Mouse (Mus musculus): ENCODE measurements around the gene Chrna7. TPM values are rescaled to one million over a fixed set of nuclear protein-coding genes. Genes with fewer than 3 reads are reported as not detected.

Gene Chrna7
- polyA plus RNA-seq, 1 experiment from 2014 or later, result 0.22 TPM

GRCm38 (mm10) chr7:63085954-63086353 is 126.4 kb downstream of the Chrna7 start:
- no peaks in the 10 kb centered on the region for H3K9me3 ChIP-seq (ENCODE audit: control insufficient read depth)
- WGBS, result 84% methylated on average over 4 of the region's 4 CpGs
- H3K27ac ChIP-seq (ENCODE audit: low read depth, low read length), result no peak overlapping the region
- H3K9ac ChIP-seq (ENCODE audit: low read depth, low read length), result no peak overlapping the region
- H3K36me3 ChIP-seq (ENCODE audit: control insufficient read depth, insufficient read depth), result no peaks in the 10 kb centered on the region
- H3K4me2 ChIP-seq (replicated peaks; ENCODE audit: low read depth), result no peak overlapping the region
- no peak for TF ChIP-seq CTCF (IDR thresholded peaks at IDR 0.05; ENCODE audit: low read depth)
- H3K27me3 ChIP-seq (replicated peaks; ENCODE audit: control insufficient read depth, insufficient read depth, low read length), result no peaks in the 10 kb centered on the region
- H3K4me3 ChIP-seq (ENCODE audit: low read depth, low read length), result no peak overlapping the region
- no peaks in the 10 kb centered on the region for H3K4me1 ChIP-seq (replicated peaks; ENCODE audit: control insufficient read depth, insufficient read depth, low read length)
- no peak for ATAC-seq

- Histone ChIP-seq H3K36me3 (ENCODE audit: control insufficient read depth, insufficient read depth) (no peaks in the 10 kb centered on the region), H3K27ac (ENCODE audit: low read depth, low read length) (no peak overlapping the region), H3K27me3 (replicated peaks; ENCODE audit: control insufficient read depth, insufficient read depth, low read length) (no peaks in the 10 kb centered on the region), H3K4me1 (replicated peaks; ENCODE audit: control insufficient read depth, insufficient read depth, low read length) (no peaks in the 10 kb centered on the region), H3K9ac (ENCODE audit: low read depth, low read length) (no peak overlapping the region), H3K4me3 (ENCODE audit: low read depth, low read length) (no peak overlapping the region), H3K4me2 (replicated peaks; ENCODE audit: low read depth) (no peak overlapping the region), H3K9me3 (ENCODE audit: control insufficient read depth) (no peaks in the 10 kb centered on the region)
- WGBS, result 0% methylated on average over 1 of the region's 1 CpGs
- no peak for TF ChIP-seq CTCF (IDR thresholded peaks at IDR 0.05; ENCODE audit: low read depth)
- no peak for ATAC-seq
Observed at GRCm38 (mm10) chr7:63084351-63085003, 127.9 kb downstream of the Chrna7 start.

GRCm38 (mm10) chr7:63060996-63061395 is 151.4 kb downstream of the Chrna7 start:
- no peak for ATAC-seq
- Histone ChIP-seq H3K4me1 (replicated peaks; ENCODE audit: control insufficient read depth, insufficient read depth, low read length) (no peaks in the 10 kb centered on the region), H3K4me2 (replicated peaks; ENCODE audit: low read depth) (no peak overlapping the region), H3K27ac (ENCODE audit: low read depth, low read length) (no peak overlapping the region), H3K9ac (ENCODE audit: low read depth, low read length) (no peak overlapping the region), H3K36me3 (ENCODE audit: control insufficient read depth, insufficient read depth) (no peaks in the 10 kb centered on the region), H3K27me3 (replicated peaks; ENCODE audit: control insufficient read depth, insufficient read depth, low read length) (no peaks in the 10 kb centered on the region), H3K9me3 (ENCODE audit: control insufficient read depth) (no peaks in the 10 kb centered on the region), H3K4me3 (ENCODE audit: low read depth, low read length) (no peak overlapping the region)
- no peak for TF ChIP-seq CTCF (IDR thresholded peaks at IDR 0.05; ENCODE audit: low read depth)
- 82% methylated on average over 2 of the region's 2 CpGs for WGBS

Other genes starting within 250 kb of the Chrna7 start
- 0.13 and 0.21 TPM in 2 replicates for gene Otud7a, start 232.2 kb upstream of the Chrna7 start, polyA plus RNA-seq (2015; fragmentation: Nextera tagmentation; extraction: Ambion mirVana)

Data from intestine, postnatal 0 days (tissue).